Mouse (Mus musculus): ENCODE data around the gene Oard1. TPM values are rescaled to one million over a fixed set of nuclear protein-coding genes. Genes with fewer than 3 reads are reported as not detected.

The Oard1 gene
- polyA plus RNA-seq, 1 experiment: 14.1 TPM

- H3K79me2 ChIP-seq (ENCODE audit: control insufficient read depth, insufficient read depth): no peaks in the 10 kb centered on the region
- H3K4me3 ChIP-seq (ENCODE audit: insufficient read depth, poor library complexity, severe bottlenecking): no peak overlapping the region
- H3K36me3 ChIP-seq (ENCODE audit: control insufficient read depth, insufficient read depth): no peaks in the 10 kb centered on the region
- no peaks in the 10 kb centered on the region for H3K79me3 ChIP-seq (ENCODE audit: low read depth)
- H3ac ChIP-seq (ENCODE audit: control insufficient read depth, insufficient read length, low read depth): no peak overlapping the region
- TF ChIP-seq CEBPB (IDR thresholded peaks at IDR 0.05; ENCODE audit: low read depth): no peak
- TF ChIP-seq USF1 (IDR thresholded peaks at IDR 0.05; ENCODE audit: low read depth): no peak
- no peaks in the 10 kb centered on the region for H3K27me3 ChIP-seq (ENCODE audit: control insufficient read depth, insufficient read depth, insufficient read length)
Observed at GRCm38 (mm10) chr17:48437421-48437911, 27.7 kb downstream of the Oard1 start.

- Histone ChIP-seq H3K27me3 (ENCODE audit: control insufficient read depth, insufficient read depth, insufficient read length) (no peaks in the 10 kb centered on the region), H3K36me3 (ENCODE audit: control insufficient read depth, insufficient read depth) (no peaks in the 10 kb centered on the region), H3K4me3 (ENCODE audit: insufficient read depth, poor library complexity, severe bottlenecking) (no peak overlapping the region), H3K79me3 (ENCODE audit: low read depth) (no peaks in the 10 kb centered on the region), H3K79me2 (ENCODE audit: control insufficient read depth, insufficient read depth) (no peaks in the 10 kb centered on the region), H3ac (ENCODE audit: control insufficient read depth, insufficient read length, low read depth) (no peak overlapping the region)
- TF ChIP-seq CEBPB (IDR thresholded peaks at IDR 0.05; ENCODE audit: low read depth) (no peak), FOSL1 (IDR thresholded peaks at IDR 0.05; ENCODE audit: insufficient read depth, low read length, poor library complexity, severe bottlenecking) (no peak), MYOG (IDR thresholded peaks at IDR 0.05; ENCODE audit: control insufficient read depth, extremely low read depth, insufficient read length) (no peak), MYOD1 (IDR thresholded peaks at IDR 0.05; ENCODE audit: control insufficient read depth, insufficient read length, low read depth) (no peak), CTCF (IDR thresholded peaks at IDR 0.05; ENCODE audit: control insufficient read depth, insufficient read depth, insufficient read length) (no peak), USF1 (IDR thresholded peaks at IDR 0.05; ENCODE audit: low read depth) (no peak), MAX (IDR thresholded peaks at IDR 0.05) (no peak)
Observed at GRCm38 (mm10) chr17:48442745-48443457, 33.1 kb downstream of the Oard1 start.

GRCm38 (mm10) chr17:48443542-48444145, 33.8 kb downstream of the Oard1 start:
- Histone ChIP-seq H3ac (ENCODE audit: control insufficient read depth, insufficient read length, low read depth) (no peak overlapping the region), H3K79me2 (ENCODE audit: control insufficient read depth, insufficient read depth) (no peaks in the 10 kb centered on the region), H3K4me3 (ENCODE audit: insufficient read depth, poor library complexity, severe bottlenecking) (no peak overlapping the region), H3K79me3 (ENCODE audit: low read depth) (no peaks in the 10 kb centered on the region), H3K27me3 (ENCODE audit: control insufficient read depth, insufficient read depth, insufficient read length) (no peaks in the 10 kb centered on the region), H3K36me3 (ENCODE audit: control insufficient read depth, insufficient read depth) (no peaks in the 10 kb centered on the region)
- no peak for TF ChIP-seq MYOG (IDR thresholded peaks at IDR 0.05; ENCODE audit: control insufficient read depth, extremely low read depth, insufficient read length)
- TF ChIP-seq MAX (IDR thresholded peaks at IDR 0.05): no peak
- TF ChIP-seq CEBPB (IDR thresholded peaks at IDR 0.05; ENCODE audit: low read depth): no peak
- no peak for TF ChIP-seq CTCF (IDR thresholded peaks at IDR 0.05; ENCODE audit: control insufficient read depth, insufficient read depth, insufficient read length)
- TF ChIP-seq USF1 (IDR thresholded peaks at IDR 0.05; ENCODE audit: low read depth): no peak
- no peak for TF ChIP-seq MYOD1 (IDR thresholded peaks at IDR 0.05; ENCODE audit: control insufficient read depth, insufficient read length, low read depth)
- no peak for TF ChIP-seq FOSL1 (IDR thresholded peaks at IDR 0.05; ENCODE audit: insufficient read depth, low read length, poor library complexity, severe bottlenecking)

GRCm38 (mm10) chr17:48447675-48448074, 37.9 kb downstream of the Oard1 start:
- Histone ChIP-seq H3K4me3 (ENCODE audit: insufficient read depth, poor library complexity, severe bottlenecking) (no peak overlapping the region), H3K27me3 (ENCODE audit: control insufficient read depth, insufficient read depth, insufficient read length) (no peaks in the 10 kb centered on the region), H3K79me2 (ENCODE audit: control insufficient read depth, insufficient read depth) (no peaks in the 10 kb centered on the region), H3K79me3 (ENCODE audit: low read depth) (no peaks in the 10 kb centered on the region), H3K36me3 (ENCODE audit: control insufficient read depth, insufficient read depth) (no peaks in the 10 kb centered on the region), H3ac (ENCODE audit: control insufficient read depth, insufficient read length, low read depth) (no peak overlapping the region)
- TF ChIP-seq FOSL1 (IDR thresholded peaks at IDR 0.05; ENCODE audit: insufficient read depth, low read length, poor library complexity, severe bottlenecking) (no peak), MYOD1 (IDR thresholded peaks at IDR 0.05; ENCODE audit: control insufficient read depth, insufficient read length, low read depth) (no peak), MAX (IDR thresholded peaks at IDR 0.05) (no peak), MYOG (IDR thresholded peaks at IDR 0.05; ENCODE audit: control insufficient read depth, extremely low read depth, insufficient read length) (no peak), CTCF (IDR thresholded peaks at IDR 0.05; ENCODE audit: control insufficient read depth, insufficient read depth, insufficient read length) (no peak), USF1 (IDR thresholded peaks at IDR 0.05; ENCODE audit: low read depth) (no peak), CEBPB (IDR thresholded peaks at IDR 0.05; ENCODE audit: low read depth) (no peak)

GRCm38 (mm10) chr17:48450666-48451352, 41.0 kb downstream of the Oard1 start:
- Histone ChIP-seq H3K79me2 (ENCODE audit: control insufficient read depth, insufficient read depth) (no peaks in the 10 kb centered on the region), H3K4me3 (ENCODE audit: insufficient read depth, poor library complexity, severe bottlenecking) (no peak overlapping the region), H3ac (ENCODE audit: control insufficient read depth, insufficient read length, low read depth) (no peak overlapping the region), H3K79me3 (ENCODE audit: low read depth) (no peaks in the 10 kb centered on the region), H3K36me3 (ENCODE audit: control insufficient read depth, insufficient read depth) (no peaks in the 10 kb centered on the region), H3K27me3 (ENCODE audit: control insufficient read depth, insufficient read depth, insufficient read length) (peaks cover under 1% of the 10 kb centered on the region)
- TF ChIP-seq MYOD1 (IDR thresholded peaks at IDR 0.05; ENCODE audit: control insufficient read depth, insufficient read length, low read depth) (no peak), MAX (IDR thresholded peaks at IDR 0.05) (no peak)

All from C2C12 (cell line).